Mouse (Mus musculus) heart, adult 18-20 months (tissue): ENCODE data around the gene Anxa9. TPM values are rescaled to one million over a fixed set of nuclear protein-coding genes. Genes with fewer than 3 reads are reported as not detected.

Source experiments
- DNase-seq, 2 experiments: peaks; one replicate each; pipeline ENCODE4 v3.0.0; 2021 to 2022; ENCODE audit warnings: mixed read lengths in 1 of 2
- total RNA-seq, 2 experiments: library from RNA; stranded (reverse); gene quantifications; 2 replicates each; pipeline ENCODE4 v1.2.3; 2021

The Anxa9 gene
- total RNA-seq, 2 experiments from 2014 or later = 0.59 to 0.65 TPM

GRCm38 (mm10) chr3:95284062-95284461, 22.9 kb downstream of the Anxa9 start:
- no peak for DNase-seq

GRCm38 (mm10) chr3:95283589-95283941, 23.4 kb downstream of the Anxa9 start:
- DNase-seq = no peak

- peak; percentile 90 for DNase-seq
Measured at GRCm38 (mm10) chr3:95282865-95283588, 23.9 kb downstream of the Anxa9 start.

GRCm38 (mm10) chr3:95282381-95282864, 24.6 kb downstream of the Anxa9 start:
- peak; percentile 66 to 73 for DNase-seq

- peak; percentile 98 to 99 for DNase-seq
Measured at GRCm38 (mm10) chr3:95281216-95282126, 25.5 kb downstream of the Anxa9 start, which contains the start of the genes Mindy1 and Prune1. Gene Mindy1 (plus strand): TSS chr3:95281345. Gene Prune1 (minus strand): TSS chr3:95282076.

- DNase-seq = peak in 1 of 2 experiments; percentile 58
Measured at GRCm38 (mm10) chr3:95280747-95281146, 26.2 kb downstream of the Anxa9 start.

GRCm38 (mm10) chr3:95277149-95277551, 29.8 kb downstream of the Anxa9 start:
- peak; percentile 48 to 56 for DNase-seq

GRCm38 (mm10) chr3:95276428-95276934, 30.5 kb downstream of the Anxa9 start:
- no peak for DNase-seq

GRCm38 (mm10) chr3:95275161-95275560, 31.8 kb downstream of the Anxa9 start:
- no peak for DNase-seq

GRCm38 (mm10) chr3:95274453-95274852, 32.5 kb downstream of the Anxa9 start:
- DNase-seq = no peak

GRCm38 (mm10) chr3:95273471-95273870, 33.5 kb downstream of the Anxa9 start:
- DNase-seq = no peak

GRCm38 (mm10) chr3:95270766-95271364, 36.1 kb downstream of the Anxa9 start:
- no peak for DNase-seq

- no peak for DNase-seq
Measured at GRCm38 (mm10) chr3:95269789-95270188, 37.2 kb downstream of the Anxa9 start.

GRCm38 (mm10) chr3:95267855-95268254, 39.1 kb downstream of the Anxa9 start:
- DNase-seq = no peak

- no peak for DNase-seq
Measured at GRCm38 (mm10) chr3:95266052-95266451, 40.9 kb downstream of the Anxa9 start.

- no peak for DNase-seq
Measured at GRCm38 (mm10) chr3:95264724-95265123, 42.3 kb downstream of the Anxa9 start.

- DNase-seq = peak; percentile 76 to 84
Measured at GRCm38 (mm10) chr3:95263089-95263739, 43.8 kb downstream of the Anxa9 start.

GRCm38 (mm10) chr3:95261975-95262374, 45.0 kb downstream of the Anxa9 start:
- DNase-seq = no peak

- DNase-seq = no peak
Measured at GRCm38 (mm10) chr3:95256931-95257330, 50.0 kb downstream of the Anxa9 start.

GRCm38 (mm10) chr3:95250783-95251424, 56.1 kb downstream of the Anxa9 start, which contains the start of gene Bnipl:
Gene Bnipl (minus strand): TSS chr3:95251193.
- no peak for DNase-seq

- DNase-seq = no peak
Measured at GRCm38 (mm10) chr3:95250361-95250760, 56.6 kb downstream of the Anxa9 start.
